Mouse (Mus musculus) pancreas, adult 10 weeks (tissue): Measurements from ENCODE around the gene Alpl. TPM values are rescaled to one million over a fixed set of nuclear protein-coding genes. Genes with fewer than 3 reads are reported as not detected.

Experiments used
- polyA plus RNA-seq: library from polyadenylated mRNA; stranded (reverse); fragments of 350-450 nt; fragmentation: Illumina TruSeq; extraction: RNeasy Lipid Tissue Mini Kit (QIAGEN cat#74804); gene quantifications from one replicate; pipeline ENCODE4 v1.2.3, GENCODE M21; 2015; ENCODE audit warnings: low read depth, low replicate concordance; ENCODE audit not compliant: insufficient read depth

Alpl gene
- polyA plus RNA-seq, result 3.6 TPM

DNA sequence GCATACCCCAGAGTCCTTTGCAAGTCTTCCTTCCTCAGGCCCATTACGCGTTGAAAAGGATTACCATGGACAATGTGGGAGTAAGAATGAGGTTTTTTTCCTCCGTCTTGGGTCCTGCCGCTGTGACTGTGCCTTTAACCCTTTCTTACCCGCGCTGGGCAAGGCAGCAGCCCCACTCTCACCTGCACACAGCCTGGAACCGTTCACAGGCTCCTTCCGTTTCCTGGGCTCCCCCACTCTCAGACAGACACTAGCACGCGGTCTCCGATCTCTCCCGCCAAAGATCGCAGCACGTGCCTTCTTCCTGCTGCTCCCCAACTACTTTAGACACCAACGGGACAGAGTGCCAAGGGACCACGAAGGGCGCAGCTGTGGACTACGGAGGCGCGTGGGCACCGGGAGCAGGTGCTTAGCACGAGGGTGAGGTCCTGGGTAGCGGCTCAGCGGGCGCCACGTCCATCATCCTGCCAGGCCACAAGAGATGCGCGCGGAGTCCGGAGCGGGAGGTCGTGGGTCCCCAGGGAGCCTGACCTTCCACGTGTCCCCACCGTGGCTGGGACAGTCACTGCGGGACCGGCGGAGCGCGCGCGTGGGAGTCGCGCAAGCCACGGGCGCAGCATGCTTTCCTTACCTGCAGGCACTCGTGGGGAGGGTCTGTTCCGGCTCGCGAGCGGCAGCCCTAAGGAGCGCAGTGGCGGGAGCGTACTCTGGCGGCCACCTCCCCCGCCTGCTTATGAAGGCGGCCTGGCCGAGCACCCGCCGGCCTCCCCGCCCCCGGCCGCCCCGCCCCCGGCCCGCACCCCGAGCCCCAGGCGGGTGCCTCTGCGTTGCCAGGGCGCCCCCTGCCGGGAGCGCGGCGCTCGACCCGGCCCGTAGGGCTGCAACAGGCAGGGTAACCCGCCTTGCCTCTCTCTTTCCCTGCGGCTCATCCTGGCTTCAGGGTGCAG is at the start of gene Alpl:
TSS of gene Alpl (minus strand) at position 774 of the 947 bp plus-strand sequence.

Other genes starting within 250 kb of the Alpl start
- not detected for gene Ldlrad2, start 221.8 kb downstream of the Alpl start, polyA plus RNA-seq
- gene Usp48, start 202.6 kb downstream of the Alpl start, polyA plus RNA-seq, result 52.4 TPM
- 215 TPM for gene Rap1gap, start 131.7 kb downstream of the Alpl start, polyA plus RNA-seq
- gene Ece1, start 65.9 kb upstream of the Alpl start, polyA plus RNA-seq, result 30.1 TPM
- gene Eif4g3, start 196.6 kb upstream of the Alpl start, polyA plus RNA-seq, result 17.8 TPM